Mouse (Mus musculus) left cerebral cortex, postnatal 14 days (tissue): ENCODE measurements around the gene Gga1. TPM values are rescaled to one million over a fixed set of nuclear protein-coding genes. Genes with fewer than 3 reads are reported as not detected.

ENCODE experiments used
- DNase-seq, 2 experiments: peaks; one replicate each; pipeline ENCODE4 v3.0.0; 2021 to 2022; ENCODE audit warnings: low spot score in 2 of 2, mixed read lengths in 1 of 2
- intact Hi-C: fragments of 180-260 bp; cut with DNase I; formaldehyde crosslinking; loops from one replicate; pipeline ENCODE4 v1.15.1; 2025
- microRNA-seq, 2 experiments: library from miRNA; unstranded; fragments of <30 nt; microRNA quantifications; one replicate each; pipeline ENCODE4 v1.2.0; 2022
- total RNA-seq, 2 experiments: library from RNA; stranded (reverse); gene quantifications; 2 replicates each; pipeline ENCODE4 v1.2.3; 2021

Gene Gga1
- total RNA-seq, 2 experiments from 2014 or later = 53.7 to 56.3 TPM

- intact Hi-C loops = no loop called here
- DNase-seq = peak; percentile 64 to 77
Observed at GRCm38 (mm10) chr15:78926021-78926919, 49.3 kb downstream of the Gga1 start, which contains the start of gene Lgals1. Gene Lgals1, plus strand, starts transcription at chr15:78926725.

- DNase-seq = no peak
- intact Hi-C loops = no loop called here
Observed at GRCm38 (mm10) chr15:78927021-78927787, 50.2 kb downstream of the Gga1 start.

- peak; percentile 54 to 74 for DNase-seq
- intact Hi-C loops = no loop called here
Observed at GRCm38 (mm10) chr15:78927788-78928457, 50.9 kb downstream of the Gga1 start.

GRCm38 (mm10) chr15:78928539-78928938 lies 51.5 kb downstream of the Gga1 start:
- intact Hi-C loops = no loop called here
- no peak for DNase-seq

GRCm38 (mm10) chr15:78930192-78930706 lies 53.3 kb downstream of the Gga1 start:
- DNase-seq = no peak
- intact Hi-C loops = no loop called here

GRCm38 (mm10) chr15:78930801-78931426 lies 53.9 kb downstream of the Gga1 start:
- intact Hi-C loops = no loop called here
- DNase-seq = no peak

- peak; percentile 43 to 56 for DNase-seq
- intact Hi-C loops = no loop called here
Observed at GRCm38 (mm10) chr15:78931577-78931976, 54.6 kb downstream of the Gga1 start.

GRCm38 (mm10) chr15:78934784-78935320 lies 57.9 kb downstream of the Gga1 start, which contains the start of gene Nol12:
Gene Nol12, plus strand, starts transcription at chr15:78934933.
- DNase-seq = peak; percentile 91 to 92
- intact Hi-C loops = no loop called here

GRCm38 (mm10) chr15:78936403-78936802 lies 59.4 kb downstream of the Gga1 start:
- DNase-seq = no peak
- intact Hi-C loops = no loop called here

- no peak for DNase-seq
- intact Hi-C loops = no loop called here
Observed at GRCm38 (mm10) chr15:78937311-78937710, 60.3 kb downstream of the Gga1 start.

- DNase-seq = no peak
- intact Hi-C loops = no loop called here
Observed at GRCm38 (mm10) chr15:78937963-78938362, 61.0 kb downstream of the Gga1 start.

GRCm38 (mm10) chr15:78940325-78940724 lies 63.3 kb downstream of the Gga1 start:
- DNase-seq = no peak
- intact Hi-C loops = no loop called here

- peak; percentile 81 to 83 for DNase-seq
- intact Hi-C loops = loop anchor here (2.0 kb wide), 1 partner anchor 28 kb away; no protein-coding TSS in a partner anchor
Observed at GRCm38 (mm10) chr15:78942663-78943062, 65.7 kb downstream of the Gga1 start.

Small RNAs within 50 kb of the gene (microRNA-seq; reads per million reads assigned to microRNA genes)
- gene Mir6955 = 3.2 to 3.7 reads per million in 2 experiments

Other genes with a start within 250 kb of the Gga1 start
- 100 to 1,000 TPM; 117 to 127 TPM for gene Elfn2, start 158.4 kb upstream of the Gga1 start, total RNA-seq
- gene Mfng, start 103.7 kb upstream of the Gga1 start, total RNA-seq = 1 to 10 TPM; 5.6 to 6.7 TPM
- gene Card10, start 74.1 kb upstream of the Gga1 start, total RNA-seq = 1 to 10 TPM; 4.0 to 5.1 TPM
- 10 to 100 TPM in 1 of 2 experiments, 1 to 10 TPM in 1; 6.5 to 11.0 TPM for gene Cdc42ep1, start 34.6 kb upstream of the Gga1 start, total RNA-seq
- not detected for gene Lgals2, start 21.7 kb upstream of the Gga1 start, total RNA-seq
- under 1 TPM in 1 of 2 experiments, not detected in 1; 0.23 TPM for gene Gm49510, start 22.5 kb downstream of the Gga1 start, total RNA-seq
- gene Sh3bp1, start 22.6 kb downstream of the Gga1 start, total RNA-seq = 10 to 100 TPM; 13.4 TPM
- gene Pdxp, start 36.7 kb downstream of the Gga1 start, total RNA-seq = 100 to 1,000 TPM; 167 to 179 TPM
- 10 to 100 TPM; 19.2 to 22.6 TPM for gene Lgals1, start 49.5 kb downstream of the Gga1 start, total RNA-seq
- gene Nol12, start 57.7 kb downstream of the Gga1 start, total RNA-seq = 10 to 100 TPM; 35.3 to 39.9 TPM
- gene Triobp, start 70.5 kb downstream of the Gga1 start, total RNA-seq = 10 to 100 TPM; 23.0 to 23.6 TPM
- 10 to 100 TPM; 73.5 to 88.2 TPM for gene H1f0, start 151.3 kb downstream of the Gga1 start, total RNA-seq
- under 1 TPM in 1 of 2 experiments, not detected in 1; 0.44 TPM for gene Galr3, start 164.7 kb downstream of the Gga1 start, total RNA-seq
- gene Ankrd54, start 185.7 kb downstream of the Gga1 start, total RNA-seq = 10 to 100 TPM; 17.3 to 18.6 TPM
- gene Eif3l, start 198.0 kb downstream of the Gga1 start, total RNA-seq = 10 to 100 TPM; 80.6 to 81.3 TPM
- 10 to 100 TPM; 22.1 to 27.8 TPM for gene Micall1, start 231.7 kb downstream of the Gga1 start, total RNA-seq